Comparison of ENCODE assay signal across 8 mouse cellular contexts in genomic region chr4:149820569-149820968, GRCm38 (mm10). TPM values are rescaled to one million over a fixed set of nuclear protein-coding genes. Genes with fewer than 3 reads are reported as not detected.
DNase-seq lines count a peak whose midpoint lies in the region; ATAC-seq lines count a peak whose summit lies in the region.

No protein-coding gene starts in this region.

- no peaks in the 10 kb centered on the region for H3K27me3 ChIP-seq in embryonic facial prominence, embryonic 15.5 days
- no peaks in the 10 kb centered on the region for H3K27me3 ChIP-seq in embryonic facial prominence, embryonic 10.5 days (replicated peaks; ENCODE audit: low read depth, poor library complexity, severe bottlenecking)
- H3K27me3 ChIP-seq in stomach, embryonic 15.5 days (replicated peaks): no peaks in the 10 kb centered on the region

- ATAC-seq in embryonic facial prominence, embryonic 15.5 days (ENCODE audit: insufficient number of reproducible peaks, low FRiP score, low TSS enrichment, low read depth): peak; percentile 35; the same call in 1 of the 2 replicates
- ATAC-seq in stomach, embryonic 15.5 days (ENCODE audit: insufficient read depth, low FRiP score, low read depth): peak; percentile 76

- no peak overlapping the region for H3K4me2 ChIP-seq in embryonic facial prominence, embryonic 15.5 days (replicated peaks)
- H3K4me2 ChIP-seq in stomach, embryonic 15.5 days: no peak overlapping the region

- no peak for DNase-seq in embryonic facial prominence, embryonic 10.5 days (ENCODE audit: low spot score)
- peak; percentile 89 to 91 for DNase-seq in heart, adult 9 months (ENCODE audit: low spot score in 2 of 2)
- DNase-seq in kidney, postnatal 25 days: peak; percentile 56 to 88
- DNase-seq in cerebellum, adult 9-11 months: no peak
- no peak for DNase-seq in right cerebral cortex, postnatal 36 days (ENCODE audit: low spot score in 2 of 2)
- no peak for DNase-seq in layer of hippocampus, postnatal 14 days (ENCODE audit: low spot score in 2 of 2)

- peaks cover 16% of the 10 kb centered on the region for H3K4me1 ChIP-seq in embryonic facial prominence, embryonic 15.5 days
- H3K4me1 ChIP-seq in embryonic facial prominence, embryonic 10.5 days: peaks cover 33% of the 10 kb centered on the region
- H3K4me1 ChIP-seq in stomach, embryonic 15.5 days: peaks cover 5% of the 10 kb centered on the region; the same call in 1 of the 2 replicates

- H3K9me3 ChIP-seq in embryonic facial prominence, embryonic 15.5 days (replicated peaks): no peaks in the 10 kb centered on the region
- no peaks in the 10 kb centered on the region for H3K9me3 ChIP-seq in embryonic facial prominence, embryonic 10.5 days
- no peaks in the 10 kb centered on the region for H3K9me3 ChIP-seq in stomach, embryonic 15.5 days

- no peak overlapping the region for H3K9ac ChIP-seq in embryonic facial prominence, embryonic 15.5 days
- no peak overlapping the region for H3K9ac ChIP-seq in stomach, embryonic 15.5 days

- no peak overlapping the region for H3K4me3 ChIP-seq in embryonic facial prominence, embryonic 15.5 days (replicated peaks)
- H3K4me3 ChIP-seq in embryonic facial prominence, embryonic 10.5 days: no peak overlapping the region
- H3K4me3 ChIP-seq in stomach, embryonic 15.5 days (replicated peaks): no peak overlapping the region

- peak overlapping the region; percentile 39; the same call in 1 of the 2 replicates for H3K27ac ChIP-seq in embryonic facial prominence, embryonic 15.5 days (replicated peaks)
- H3K27ac ChIP-seq in embryonic facial prominence, embryonic 10.5 days (replicated peaks): no peak overlapping the region; the same call in 1 of the 2 replicates
- no peak overlapping the region for H3K27ac ChIP-seq in stomach, embryonic 15.5 days

- 58% methylated on average over 6 of the region's 6 CpGs for WGBS in embryonic facial prominence, embryonic 15.5 days
- WGBS in embryonic facial prominence, embryonic 10.5 days: 58% methylated on average over 6 of the region's 6 CpGs
- WGBS in stomach, embryonic 15.5 days: 36% methylated on average over 6 of the region's 6 CpGs

- H3K36me3 ChIP-seq in embryonic facial prominence, embryonic 15.5 days: no peaks in the 10 kb centered on the region
- no peaks in the 10 kb centered on the region for H3K36me3 ChIP-seq in embryonic facial prominence, embryonic 10.5 days (replicated peaks)
- H3K36me3 ChIP-seq in stomach, embryonic 15.5 days: no peaks in the 10 kb centered on the region

RNA-seq across cellular contexts. Expression of gene Slc25a33, which starts 46.5 kb away (rescaled TPM):
- polyA plus RNA-seq in embryonic facial prominence, embryonic 15.5 days (2015; fragmentation: Nextera tagmentation; extraction: Ambion mirVana): 10.8 TPM in 2 replicates
- 17.6 and 18.7 TPM in 2 replicates for polyA plus RNA-seq in embryonic facial prominence, embryonic 10.5 days (2016; fragmentation: Nextera tagmentation; extraction: Ambion mirVana)
- 10.4 and 10.6 TPM in 2 replicates for polyA plus RNA-seq in stomach, embryonic 15.5 days (2015; fragmentation: Nextera tagmentation; extraction: Ambion mirVana)
- total RNA-seq in layer of hippocampus, postnatal 14 days (2021): 10 to 100 TPM; 37.6 to 40.3 TPM

Comparison
In these comparisons a context has a peak if more than half of its experiments do, and no peak if none do; other contexts are left out.
1. DNase-seq: peak in heart, adult 9 months (2 of 2) and kidney, postnatal 25 days (2 of 2); none in embryonic facial prominence, embryonic 10.5 days (single experiment), cerebellum, adult 9-11 months (single experiment), right cerebral cortex, postnatal 36 days (0 of 2) and layer of hippocampus, postnatal 14 days (0 of 2).